Mouse (Mus musculus): Measurements from ENCODE around the gene Sectm1a.
"Not testable (repeated sequence)": the region's sequence is repeated elsewhere in the genome, so short reads cannot be mapped to it uniquely, and the experiment has no call there.

Gene Sectm1a

GRCm38 (mm10) chr11:121081120-121081519 lies at the start of gene Sectm1a:
Sectm1a (minus strand) TSS chr11:121081220.
- DNase-seq (ENCODE audit: low spot score) = no peak

GRCm38 (mm10) chr11:121129616-121130015 lies 48.6 kb upstream of the Sectm1a start:
- DNase-seq (ENCODE audit: low spot score) = no peak

DNA sequence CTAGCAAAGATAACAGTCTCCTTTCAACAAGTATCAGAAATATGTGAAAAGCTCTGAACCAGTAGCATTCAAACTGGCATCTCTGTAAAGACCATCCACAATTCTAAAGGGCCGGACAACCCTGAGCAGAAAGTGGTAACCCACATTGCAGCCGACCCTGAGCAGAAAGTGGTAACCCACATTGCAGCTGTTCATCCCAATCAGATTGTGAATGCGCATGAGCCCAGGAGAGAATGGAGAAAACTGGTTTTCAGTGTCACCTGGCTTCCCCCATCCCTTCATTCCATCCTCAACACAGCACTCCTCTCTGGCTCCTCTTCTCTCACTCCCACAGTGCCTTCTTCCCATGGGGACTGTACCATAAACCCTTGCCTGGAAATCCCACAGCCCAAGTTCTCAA lies 46.4 kb upstream of the Sectm1a start:
- DNase-seq (ENCODE audit: low spot score) = no peak

- no peak for DNase-seq (ENCODE audit: low spot score)
Measured at GRCm38 (mm10) chr11:121126395-121126794, 45.4 kb upstream of the Sectm1a start.

- no peak for DNase-seq (ENCODE audit: low spot score)
Measured at GRCm38 (mm10) chr11:121125522-121126172, 44.6 kb upstream of the Sectm1a start.

DNA sequence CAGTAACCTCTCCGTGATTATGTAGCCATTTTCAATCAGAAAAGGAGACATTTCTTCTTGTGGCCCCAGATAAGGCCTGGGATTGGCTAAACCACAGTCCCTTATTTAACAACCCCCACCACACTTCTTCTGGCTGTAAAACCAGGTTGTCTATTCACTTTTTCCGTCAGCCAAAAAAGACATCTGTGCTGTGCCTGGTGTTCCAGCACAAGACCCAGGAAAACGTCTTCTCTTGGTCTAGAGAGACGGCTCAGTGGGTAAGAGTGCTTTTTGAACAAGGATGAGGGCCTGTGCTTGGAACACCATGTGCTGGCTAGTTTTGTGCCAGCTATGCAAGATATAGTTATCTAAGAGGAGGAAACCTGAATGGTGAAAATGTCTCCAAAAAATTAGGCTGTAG lies 42.4 kb upstream of the Sectm1a start:
- no peak for DNase-seq (ENCODE audit: low spot score)

DNA sequence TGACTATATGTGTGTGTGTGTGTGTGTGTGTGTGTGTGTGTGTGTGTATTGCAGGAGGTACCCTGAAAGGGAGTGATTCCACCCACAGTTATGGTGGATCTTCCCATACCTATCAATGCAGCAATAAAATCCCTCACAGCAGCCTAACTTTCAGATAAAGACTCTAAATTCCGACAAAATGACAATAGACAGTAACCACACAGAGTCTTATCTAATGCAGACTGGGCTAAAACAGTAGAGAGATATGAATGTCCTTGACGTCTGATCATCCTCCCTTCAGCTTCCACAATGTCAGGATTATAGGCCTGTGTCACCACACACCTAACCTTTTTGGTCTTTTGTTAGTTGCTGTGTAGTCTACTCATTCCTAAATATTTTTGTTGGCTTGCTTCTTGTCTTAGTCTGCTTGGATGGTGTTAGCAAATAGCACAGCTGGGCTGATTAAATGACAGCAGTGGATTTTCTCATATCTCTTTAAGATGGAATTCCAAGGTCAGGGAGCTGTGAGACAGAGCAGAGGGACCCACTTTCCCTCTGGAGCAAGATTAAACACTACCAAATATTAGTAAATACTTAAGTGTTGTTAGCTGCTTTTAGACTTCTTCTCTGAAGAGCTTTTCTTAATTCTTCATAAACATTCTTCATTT lies 41.1 kb upstream of the Sectm1a start:
- DNase-seq (ENCODE audit: low spot score) = no peak

DNA sequence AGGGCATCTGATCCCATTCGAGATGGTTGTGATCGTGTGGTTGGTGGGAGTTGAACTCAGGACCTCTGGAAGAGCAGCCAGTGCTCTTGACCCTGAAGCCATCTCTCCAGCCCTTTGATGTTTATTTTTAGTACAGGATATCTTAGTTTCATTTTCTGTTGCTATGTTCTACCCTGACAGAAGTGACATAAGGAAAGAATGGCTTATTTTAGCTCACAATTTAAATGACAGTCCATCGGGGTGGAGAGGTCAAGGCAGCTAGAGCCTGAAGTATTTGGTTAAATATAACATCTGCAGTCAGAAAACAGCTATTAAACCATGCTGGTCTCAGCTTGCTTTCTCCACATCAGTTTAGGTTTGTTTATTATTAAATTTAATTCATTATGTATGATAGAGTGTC lies 40.1 kb upstream of the Sectm1a start:
- DNase-seq (ENCODE audit: low spot score) = no peak

GRCm38 (mm10) chr11:121118577-121118976 lies 37.6 kb upstream of the Sectm1a start, which contains the start of gene Tex19.2:
Tex19.2 (minus strand) TSS chr11:121118677.
- DNase-seq (ENCODE audit: low spot score) = no peak

GRCm38 (mm10) chr11:121118106-121118505 lies 37.1 kb upstream of the Sectm1a start:
- no peak for DNase-seq (ENCODE audit: low spot score)

DNA sequence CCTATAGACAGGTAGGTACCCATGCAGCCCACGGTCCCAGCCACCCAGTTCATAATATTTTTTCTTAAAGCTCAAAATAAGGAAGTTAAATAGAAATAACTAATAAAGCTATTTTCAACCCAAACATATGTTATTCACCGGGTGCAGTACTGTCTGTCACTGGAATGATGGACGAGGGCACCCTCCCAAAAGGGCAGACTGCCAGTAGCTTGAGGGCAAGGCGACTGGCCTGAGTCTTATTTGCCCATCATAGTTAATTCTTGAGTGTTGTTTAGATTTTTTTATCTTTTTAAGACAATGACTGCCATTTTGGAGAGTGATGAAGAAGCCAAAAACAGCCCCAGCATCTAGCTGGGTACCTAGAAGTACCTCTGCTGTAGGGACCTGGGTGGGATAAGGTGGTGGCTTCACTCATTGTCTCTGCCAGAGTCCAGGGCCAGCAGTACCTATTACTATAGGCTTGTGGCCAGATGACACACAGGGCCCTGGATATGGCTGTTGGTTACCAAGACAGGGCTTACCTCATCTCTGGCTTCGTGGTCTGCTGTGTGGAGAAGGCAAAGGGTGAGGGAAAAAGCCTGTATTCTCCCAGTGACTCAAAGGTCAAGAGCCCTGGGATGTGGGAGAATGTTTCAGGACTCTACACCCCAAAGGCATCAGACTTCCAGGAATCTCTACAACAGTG lies 31.2 kb upstream of the Sectm1a start:
- DNase-seq (ENCODE audit: low spot score) = no peak

DNA sequence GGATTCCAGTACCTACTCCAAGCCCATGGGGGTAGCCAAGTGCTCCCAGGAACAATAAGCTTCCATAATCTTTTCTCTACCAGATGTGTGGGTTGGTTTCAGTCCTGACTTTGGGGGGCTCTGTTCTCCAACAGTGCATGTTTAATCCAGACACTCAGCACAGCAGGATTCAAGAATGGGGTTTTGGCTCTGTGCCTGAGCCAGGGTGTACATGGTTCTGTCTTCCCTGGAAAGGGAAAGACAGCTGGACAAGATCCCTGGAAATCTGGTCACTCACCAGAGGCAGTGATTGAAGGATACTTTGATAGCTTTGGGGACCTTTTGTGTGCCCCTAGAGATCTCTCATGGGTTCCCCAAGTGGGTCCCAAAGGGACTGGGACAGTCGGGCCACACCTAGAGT lies 30.6 kb upstream of the Sectm1a start:
- DNase-seq (ENCODE audit: low spot score) = no peak

- no peak for DNase-seq (ENCODE audit: low spot score)
Measured at GRCm38 (mm10) chr11:121111051-121111450, 30.0 kb upstream of the Sectm1a start.

DNA sequence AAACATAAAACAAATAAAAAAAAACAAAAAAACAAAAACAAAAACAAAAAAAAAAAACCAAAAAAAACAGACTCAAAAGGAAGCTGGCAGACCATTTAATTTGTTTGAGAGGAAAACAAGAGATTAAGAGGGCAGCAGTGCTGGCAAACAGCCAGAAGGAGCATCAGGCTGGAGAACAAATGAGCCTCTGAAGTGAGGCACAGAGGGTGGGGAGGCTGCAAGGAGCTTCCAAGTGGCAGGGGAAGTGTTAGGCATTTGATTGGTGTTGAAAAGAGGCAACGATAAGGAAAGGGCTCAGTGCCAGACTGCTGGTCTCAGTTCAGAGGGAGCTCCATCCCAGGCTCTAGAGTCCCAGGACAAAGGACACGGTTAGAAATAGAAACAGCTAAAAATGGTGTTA lies 29.0 kb upstream of the Sectm1a start:
- peak; percentile 60 for DNase-seq (ENCODE audit: low spot score)

DNA sequence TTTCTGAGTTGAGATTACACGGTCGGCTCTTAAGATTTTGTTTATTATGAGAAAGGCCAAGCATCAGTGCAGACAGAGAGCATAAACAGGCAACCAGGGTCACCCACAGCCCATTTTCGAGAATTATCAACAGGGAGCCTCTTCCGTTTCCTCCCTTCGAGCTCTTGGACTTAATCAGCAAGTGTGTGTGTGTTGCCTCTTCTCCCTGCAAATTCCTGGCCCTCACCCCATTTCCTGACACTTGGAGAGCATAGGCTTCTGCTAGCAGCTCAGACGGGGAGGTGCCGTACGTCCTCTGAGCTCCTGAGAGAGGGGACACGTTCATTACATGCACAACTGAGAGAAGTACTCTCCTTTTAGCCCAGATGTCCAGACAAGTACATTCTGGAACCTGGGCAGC lies 27.0 kb upstream of the Sectm1a start:
- peak; percentile 48 for DNase-seq (ENCODE audit: low spot score)

- not testable (repeated sequence) for DNase-seq (ENCODE audit: low spot score)
Measured at GRCm38 (mm10) chr11:121107242-121107641, 26.2 kb upstream of the Sectm1a start.

DNA sequence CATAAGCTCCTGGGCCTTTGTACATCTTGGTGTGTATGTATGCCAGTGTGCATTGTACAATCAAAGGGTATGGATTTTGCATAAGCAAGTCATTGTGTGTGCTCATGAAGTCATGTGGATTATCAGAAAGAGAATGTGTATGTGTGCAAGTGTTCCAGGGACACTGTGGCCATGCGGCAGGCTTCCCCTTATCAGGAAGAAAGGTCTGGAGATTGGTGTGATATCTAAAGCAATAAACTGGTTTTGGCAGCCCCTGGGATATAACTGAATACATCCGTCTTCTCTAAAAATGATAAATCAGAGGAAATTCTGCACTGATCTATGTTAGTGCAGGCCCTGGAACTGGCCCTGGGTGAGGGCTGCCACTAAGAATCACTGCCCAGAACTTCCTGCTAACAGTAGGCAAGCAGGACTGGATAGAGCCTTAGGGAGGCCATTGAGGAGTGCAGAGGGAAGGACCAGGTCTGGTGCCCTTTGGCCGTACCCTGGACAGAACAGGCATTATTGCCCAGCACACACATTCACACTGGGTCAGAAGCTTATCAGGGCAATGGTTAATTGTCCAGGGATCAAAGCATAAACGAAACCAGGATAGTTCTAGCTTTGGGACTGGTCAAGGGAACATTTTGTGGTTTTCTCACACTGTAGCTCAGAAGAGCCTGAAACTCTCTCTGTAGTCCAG lies 20.2 kb upstream of the Sectm1a start:
- no peak for DNase-seq (ENCODE audit: low spot score)

- DNase-seq (ENCODE audit: low spot score) = no peak
Measured at GRCm38 (mm10) chr11:121100692-121101091, 19.7 kb upstream of the Sectm1a start.

- DNase-seq (ENCODE audit: low spot score) = no peak
Measured at GRCm38 (mm10) chr11:121099762-121100161, 18.7 kb upstream of the Sectm1a start.

- no peak for DNase-seq (ENCODE audit: low spot score)
Measured at GRCm38 (mm10) chr11:121092606-121093585, 11.9 kb upstream of the Sectm1a start.

DNA sequence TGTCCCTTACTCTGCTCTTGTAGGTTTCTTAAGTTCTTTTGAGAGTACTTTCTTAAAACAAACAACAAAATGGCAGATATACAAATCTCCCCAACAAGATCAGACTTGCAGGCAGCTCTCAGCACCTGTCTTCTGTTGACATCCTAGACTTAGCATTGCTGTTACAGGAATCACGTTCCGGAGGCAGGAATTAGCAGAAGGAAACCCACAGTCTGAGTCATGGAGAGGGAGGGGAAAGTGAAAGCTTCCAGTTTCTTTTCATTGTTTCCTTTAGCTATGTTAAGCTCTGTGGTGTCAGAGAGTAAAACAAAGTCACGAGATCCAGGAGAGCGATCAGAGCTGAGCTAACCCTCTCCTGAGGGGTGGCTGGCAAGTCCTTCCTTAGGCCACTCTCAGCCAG lies 9.9 kb upstream of the Sectm1a start:
- DNase-seq (ENCODE audit: low spot score) = no peak

All from ovary, postnatal 36 days (tissue).